ENCODE assay signal across 8 mouse cellular contexts in genomic region chr8:90907848-90908551, GRCm38 (mm10).
A peak's percentile ranks its signal among the peaks of the same experiment; 100 is the strongest.
DNase-seq lines count a peak whose midpoint lies in the region; ATAC-seq lines count a peak whose summit lies in the region.

No protein-coding gene starts in this region.

- under 1% methylated on average over 89 of the region's 89 CpGs for WGBS in embryonic facial prominence, embryonic 10.5 days
- WGBS in midbrain, embryonic 11.5 days: under 1% methylated on average over 63 of the region's 89 CpGs

- DNase-seq in adrenal gland, postnatal 14 days: peak; percentile 99
- DNase-seq in embryonic facial prominence, embryonic 10.5 days (ENCODE audit: low spot score): peak; percentile 97
- peak; percentile 98 for DNase-seq in kidney, adult 11 months
- peak; percentile 94 for DNase-seq in left cerebral cortex, postnatal 4 days
- peak; percentile 98 for DNase-seq in midbrain, embryonic 11.5 days (ENCODE audit: low spot score, missing footprints)
- DNase-seq in right cerebral cortex, postnatal 4 days: peak; percentile 83
- peak; percentile 97 for DNase-seq in yolk sac, embryonic 10.5 days (ENCODE audit: low spot score)

- peak overlapping the region; percentile 95 for H3K27ac ChIP-seq in embryonic facial prominence, embryonic 10.5 days (replicated peaks)
- H3K27ac ChIP-seq in midbrain, embryonic 11.5 days (ENCODE audit: low read depth, low read length): peak overlapping the region; percentile 79; the same call in 1 of the 2 replicates

- peak; percentile 87 for ATAC-seq in granulocyte monocyte progenitor cell, adult 5-6 weeks (replicated peaks; ENCODE audit: poor library complexity, severe bottlenecking)
- ATAC-seq in midbrain, embryonic 11.5 days (ENCODE audit: low FRiP score): peak; percentile 97

- H3K9me3 ChIP-seq in embryonic facial prominence, embryonic 10.5 days: no peaks in the 10 kb centered on the region
- no peaks in the 10 kb centered on the region for H3K9me3 ChIP-seq in midbrain, embryonic 11.5 days (ENCODE audit: control insufficient read depth, low read length)

- peak overlapping the region; percentile 100 for H3K4me2 ChIP-seq in midbrain, embryonic 11.5 days

- H3K4me1 ChIP-seq in embryonic facial prominence, embryonic 10.5 days: peaks cover 17% of the 10 kb centered on the region
- H3K4me1 ChIP-seq in midbrain, embryonic 11.5 days (ENCODE audit: control insufficient read depth, insufficient read depth, low read length): peaks cover 12% of the 10 kb centered on the region

- H3K27me3 ChIP-seq in embryonic facial prominence, embryonic 10.5 days (replicated peaks; ENCODE audit: low read depth, poor library complexity, severe bottlenecking): peaks cover 18% of the 10 kb centered on the region
- no peaks in the 10 kb centered on the region for H3K27me3 ChIP-seq in midbrain, embryonic 11.5 days (ENCODE audit: control insufficient read depth, insufficient read depth, low read length)

- intact Hi-C loops in left cerebral cortex, postnatal 4 days (cut with DNase I): loop anchor here (5.0 to 10.0 kb wide), 2 partner anchors 47 to 81 kb away; partner anchors contain the start of gene Chd9

- no peaks in the 10 kb centered on the region for H3K36me3 ChIP-seq in embryonic facial prominence, embryonic 10.5 days (replicated peaks)
- no peaks in the 10 kb centered on the region for H3K36me3 ChIP-seq in midbrain, embryonic 11.5 days (ENCODE audit: control insufficient read depth, insufficient read depth, low read length)

- H3K4me3 ChIP-seq in embryonic facial prominence, embryonic 10.5 days: peak overlapping the region; percentile 75
- peak overlapping the region; percentile 84 for H3K4me3 ChIP-seq in midbrain, embryonic 11.5 days (ENCODE audit: low read depth, low read length)

- peak overlapping the region; percentile 70 for H3K9ac ChIP-seq in midbrain, embryonic 11.5 days (ENCODE audit: low read length)

Comparison
In these comparisons a context has a peak if more than half of its experiments do, and no peak if none do; other contexts are left out.
1. Peak in every context shown above with its lines: DNase-seq, ATAC-seq, H3K4me3 ChIP-seq and H3K27ac ChIP-seq.